Mouse (Mus musculus): ENCODE results near the gene Olfr837.
"Not testable (repeated sequence)": the region's sequence is repeated elsewhere in the genome, so short reads cannot be mapped to it uniquely, and the experiment has no call there.

The Olfr837 gene

DNA sequence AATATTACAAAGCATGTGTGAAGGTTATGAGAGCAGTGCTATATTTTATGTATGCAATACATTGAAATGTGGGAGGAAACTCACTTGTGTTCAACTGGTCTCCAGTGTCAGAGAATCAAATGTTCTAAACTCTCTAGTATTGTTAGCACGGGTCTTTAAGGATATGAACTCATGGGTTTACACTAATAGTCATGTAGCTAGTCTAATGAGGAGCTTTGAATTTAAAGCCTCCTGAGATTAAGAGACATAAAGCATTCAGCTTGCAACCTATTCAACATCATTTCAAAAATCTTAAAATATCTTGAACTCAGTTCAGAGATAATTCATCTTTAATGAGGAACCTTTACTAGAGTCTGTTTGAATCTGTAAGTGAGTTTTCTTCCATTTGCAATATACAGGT is at the start of gene Olfr837:
Olfr837 (plus strand) TSS at position 301 of the 400 bp plus-strand sequence.
- DNase-seq (ENCODE audit: low read depth) = no peak

DNA sequence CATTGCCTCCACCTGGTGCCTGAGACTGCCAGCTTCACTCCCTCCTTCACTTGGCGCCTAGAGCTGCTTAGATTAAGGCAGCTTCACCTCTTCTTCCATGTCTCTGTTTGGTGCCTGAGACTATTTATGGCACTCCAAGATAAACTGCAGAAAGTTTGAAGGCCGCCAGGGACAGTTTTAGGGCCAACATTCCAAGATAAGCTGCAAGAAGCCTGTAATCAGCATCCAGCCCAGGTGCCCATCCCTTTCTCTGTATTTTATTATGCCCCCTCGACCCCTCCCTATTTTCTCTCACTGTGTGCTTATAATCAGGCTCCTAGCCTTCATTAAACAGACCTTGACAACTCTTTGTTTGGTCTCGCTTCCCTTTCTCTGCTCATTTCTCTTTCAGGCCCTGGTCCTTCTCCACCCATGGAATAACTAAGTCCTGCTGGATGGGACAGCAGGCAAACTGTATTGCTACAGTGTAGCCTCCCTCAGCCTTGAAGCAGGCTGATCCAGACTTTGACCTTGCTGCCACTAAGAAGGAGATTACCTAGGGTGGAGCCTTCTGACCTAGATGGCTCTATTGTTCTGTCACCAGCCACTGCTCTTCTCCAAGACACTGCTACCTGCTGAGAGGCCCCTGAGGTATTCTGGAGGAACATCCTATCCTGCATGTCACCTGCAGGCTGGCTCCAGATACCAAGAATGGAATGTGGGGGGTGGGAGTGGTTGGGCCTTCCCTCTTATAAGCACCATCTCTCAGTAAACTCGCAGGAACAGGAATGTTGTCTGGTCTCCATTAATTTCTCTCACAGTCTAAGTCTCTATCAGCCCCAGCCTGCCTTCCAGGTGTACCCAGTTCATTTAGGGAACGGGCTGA is 43.0 kb upstream of the Olfr837 start:
- not testable (repeated sequence) for DNase-seq (ENCODE audit: low read depth)

DNA sequence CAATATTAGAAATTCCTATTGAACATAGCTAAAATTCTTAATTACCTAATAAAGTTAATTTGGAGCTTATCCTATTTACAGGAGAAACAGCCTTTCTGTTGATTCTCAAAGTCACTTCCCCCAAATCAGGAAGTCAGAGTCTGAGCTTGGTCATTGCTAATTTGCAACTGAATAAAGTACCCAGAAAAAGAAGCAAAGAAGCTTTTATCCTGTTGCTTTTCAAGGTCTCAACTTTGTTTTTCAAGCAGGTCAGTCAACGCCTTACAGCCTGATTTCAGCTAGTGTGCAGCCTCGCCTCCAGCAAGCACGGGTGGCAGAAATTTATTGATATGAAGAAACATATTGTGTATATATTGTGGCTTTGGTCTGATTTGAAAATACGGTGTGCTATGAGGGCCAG is 38.8 kb upstream of the Olfr837 start:
- no peak for DNase-seq (ENCODE audit: low read depth)

DNA sequence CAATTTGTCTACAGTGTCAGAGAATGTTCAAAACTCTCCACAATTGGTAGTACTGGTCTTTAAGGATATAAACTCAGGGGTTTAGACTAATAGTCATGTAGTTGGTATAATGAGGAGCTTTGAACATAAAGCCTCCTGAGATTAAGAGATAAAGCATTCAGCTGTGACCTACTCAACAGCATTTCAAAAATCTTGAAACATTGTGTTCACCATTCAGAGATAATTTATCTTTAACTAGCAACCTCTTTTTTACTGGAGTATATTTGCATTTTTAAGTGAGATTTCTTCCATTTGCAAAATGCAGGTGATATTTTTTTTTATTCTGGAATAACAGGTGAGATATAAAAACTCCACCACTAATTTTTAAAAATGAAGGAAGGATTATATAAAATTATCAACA is 16.0 kb upstream of the Olfr837 start, which contains the start of gene Olfr836:
Olfr836 (plus strand) TSS at position 301 of the 400 bp plus-strand sequence.
- DNase-seq (ENCODE audit: low read depth) = no peak

DNA sequence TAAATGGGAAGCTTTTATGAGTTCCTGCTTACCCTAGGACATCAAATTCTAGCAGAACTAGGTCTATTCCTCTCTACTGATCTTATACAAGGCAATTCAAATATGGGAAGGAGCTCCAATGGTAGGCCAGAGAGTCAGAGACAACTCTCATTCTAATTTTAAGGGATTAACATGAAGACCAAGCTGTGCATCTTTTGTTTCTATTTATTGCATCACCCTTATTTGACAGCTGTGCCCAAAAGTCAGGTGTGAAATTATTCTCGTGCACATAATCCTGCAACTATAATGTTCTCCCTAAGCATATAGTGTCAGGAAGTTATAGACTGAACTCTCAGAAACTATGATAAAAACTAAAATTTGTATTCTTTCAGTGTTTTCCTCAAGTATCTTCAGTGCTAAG is 41.1 kb downstream of the Olfr837 start, which contains the start of gene Olfr839-ps1:
Olfr839-ps1 (minus strand) TSS at position 101 of the 400 bp plus-strand sequence.
- DNase-seq (ENCODE audit: low read depth) = no peak
